Mouse (Mus musculus) megakaryocyte, embryonic 14.5 days (primary cell): ENCODE data around the gene Kcne1. TPM values are rescaled to one million over a fixed set of nuclear protein-coding genes. Genes with fewer than 3 reads are reported as not detected.

ENCODE experiments used
- H3K27me3 ChIP-seq: replicated peaks from 2 replicates; pipeline ENCODE3; 2012; ENCODE audit warnings: inconsistent platforms
- H3K36me3 ChIP-seq: replicated peaks from 2 replicates; pipeline ENCODE3; 2012; ENCODE audit warnings: low read length, inconsistent platforms, mixed read lengths
- H3K4me1 ChIP-seq: 2 replicates; pipeline ENCODE4 v1.6.1; 2012; ENCODE audit warnings: inconsistent platforms
- H3K4me3 ChIP-seq: replicated peaks from 2 replicates; pipeline ENCODE3; 2012; ENCODE audit warnings: moderate library complexity, mild to moderate bottlenecking, inconsistent platforms
- H3K9me3 ChIP-seq: 2 replicates; pipeline ENCODE4 v1.6.1; 2012; ENCODE audit warnings: inconsistent platforms
- FLI1 ChIP-seq: IDR thresholded peaks from 2 replicates; pipeline ENCODE4 v1.6.1; 2012; ENCODE audit warnings: low read length, inconsistent platforms, mixed read lengths
- GATA1 ChIP-seq: IDR thresholded peaks from 3 replicates; pipeline ENCODE4 v1.6.1; 2012; ENCODE audit warnings: mixed read lengths, low read length, inconsistent platforms, borderline replicate concordance
- polyA plus RNA-seq: library from polyadenylated mRNA; stranded (reverse); fragments of >175 nt; gene quantifications from 2 replicates; pipeline ENCODE4 v1.2.3, GENCODE M21; 2012; ENCODE audit warnings: low replicate concordance; ENCODE audit not compliant: insufficient read depth

The Kcne1 gene
- polyA plus RNA-seq, 1 experiment = 0.02 TPM

DNA sequence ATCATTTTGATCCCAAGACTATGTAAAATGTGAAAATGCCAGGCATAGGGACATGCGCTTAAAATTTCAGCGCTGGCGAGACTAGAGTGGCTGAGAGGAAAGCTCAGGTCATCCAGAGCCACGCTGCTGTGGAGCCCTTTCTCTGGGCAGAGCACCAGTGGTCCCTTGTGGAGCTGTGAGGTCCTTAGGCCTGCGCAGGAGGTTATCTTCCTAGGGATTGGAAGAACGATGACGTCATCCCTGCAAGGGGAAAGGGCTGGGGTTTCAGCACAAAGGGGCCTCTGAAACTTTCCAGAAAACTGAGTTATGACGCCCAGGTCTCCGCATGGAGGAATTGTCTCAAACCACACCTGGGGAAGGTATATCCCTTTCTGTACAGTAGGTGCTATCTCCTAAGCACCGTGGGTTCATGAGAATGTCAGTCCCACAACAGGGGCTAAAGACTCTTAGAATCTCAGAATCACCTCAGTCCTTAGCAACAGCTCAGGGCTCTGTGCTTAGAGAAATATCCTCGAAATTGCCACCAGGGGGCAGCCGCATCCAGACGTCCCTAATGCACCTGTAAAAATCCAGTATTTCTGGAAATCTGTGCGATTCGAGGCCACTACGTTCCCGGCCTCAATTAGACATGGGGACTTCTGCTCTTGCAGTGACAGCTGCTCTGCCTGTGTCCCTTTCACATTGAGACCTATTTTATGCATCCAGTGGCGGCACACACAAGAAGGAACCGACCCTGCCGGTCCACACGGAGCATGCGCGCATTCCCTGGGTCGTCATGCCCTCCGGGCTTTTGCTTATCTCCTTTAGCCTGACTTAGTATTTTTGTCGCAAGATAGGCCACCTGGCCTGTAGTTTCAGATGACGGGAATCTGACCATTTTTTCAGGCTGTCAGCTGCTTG is 18.4 kb downstream of the Kcne1 start:
- H3K27me3 ChIP-seq = peaks cover 27% of the 10 kb centered on the region
- TF ChIP-seq FLI1 (no peak), GATA1 (no peak)
- H3K4me1 ChIP-seq = peaks cover 39% of the 10 kb centered on the region

DNA sequence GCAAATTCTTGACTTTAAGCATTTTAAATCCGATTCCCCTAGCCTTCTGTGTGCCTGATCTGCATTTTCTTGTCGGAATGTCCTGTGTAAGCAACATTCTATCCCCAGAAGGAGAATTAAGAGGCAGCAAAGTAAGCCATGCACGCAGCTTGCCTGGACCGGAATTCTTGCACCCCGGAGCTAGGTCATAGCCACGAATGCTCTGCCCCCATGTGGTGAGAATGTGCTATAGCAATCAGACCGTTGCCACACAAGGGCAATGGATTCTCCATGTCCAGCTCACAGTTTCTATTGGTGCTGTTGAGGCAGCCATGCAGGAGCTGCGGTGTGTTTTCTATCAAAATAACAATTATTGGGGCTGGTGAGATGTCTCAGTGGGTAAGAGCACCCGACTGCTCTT is 23.0 kb downstream of the Kcne1 start:
- TF ChIP-seq FLI1 (no peak), GATA1 (no peak)
- Histone ChIP-seq H3K9me3 (no peaks in the 10 kb centered on the region), H3K36me3 (no peaks in the 10 kb centered on the region), H3K4me3 (peak overlapping the region; percentile 5), H3K27me3 (peaks cover 53% of the 10 kb centered on the region), H3K4me1 (peaks cover 21% of the 10 kb centered on the region)

More for the DNA sequence above, 18.4 kb downstream of the Kcne1 start:
- no peaks in the 10 kb centered on the region for H3K9me3 ChIP-seq
- H3K36me3 ChIP-seq = no peaks in the 10 kb centered on the region
- H3K4me3 ChIP-seq = peak overlapping the region; percentile 81

DNA sequence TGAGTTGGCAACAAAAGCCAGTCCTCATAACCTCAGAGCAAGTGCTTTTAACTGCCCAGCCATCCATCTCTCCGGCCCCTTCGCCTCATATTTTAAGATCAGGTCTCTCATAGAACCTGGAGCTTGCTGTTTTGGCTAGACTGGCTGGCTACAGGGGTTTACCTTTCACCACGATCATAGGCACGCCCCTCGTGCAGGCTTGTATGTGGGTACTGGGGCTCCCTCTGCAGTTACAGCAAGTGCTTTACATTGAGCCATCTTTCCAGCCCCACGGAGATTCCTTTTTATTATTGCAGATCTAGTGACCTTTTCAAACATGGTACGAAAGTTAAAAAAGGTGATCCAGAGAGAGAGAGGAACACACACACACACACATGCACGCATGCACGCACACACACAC is 24.7 kb downstream of the Kcne1 start:
- TF ChIP-seq GATA1 (no peak), FLI1 (no peak)
- Histone ChIP-seq H3K4me3 (no peak overlapping the region), H3K9me3 (no peaks in the 10 kb centered on the region), H3K36me3 (no peaks in the 10 kb centered on the region), H3K4me1 (peaks cover 23% of the 10 kb centered on the region), H3K27me3 (peaks cover 45% of the 10 kb centered on the region)

DNA sequence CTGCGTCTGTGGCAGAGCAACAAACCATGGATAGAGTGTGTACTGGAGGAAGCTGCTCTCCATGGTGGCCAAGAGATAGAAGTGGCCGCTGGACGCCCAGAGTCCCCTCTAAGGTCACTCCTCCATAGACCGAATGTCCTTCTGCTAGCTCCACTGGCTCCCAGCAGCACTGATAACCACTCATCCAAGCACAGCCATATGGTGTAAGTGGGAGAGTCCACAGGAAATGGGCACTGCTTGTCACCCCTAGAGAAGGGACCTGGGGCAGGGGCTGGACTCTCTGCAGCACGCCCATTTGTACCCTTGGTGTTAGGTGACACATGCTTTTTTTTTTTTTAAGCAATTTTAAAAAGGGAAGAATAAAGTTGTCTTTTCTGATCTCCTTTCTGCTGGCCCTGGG is 28.3 kb downstream of the Kcne1 start:
- Histone ChIP-seq H3K4me3 (no peak overlapping the region), H3K4me1 (peaks cover 16% of the 10 kb centered on the region), H3K27me3 (peaks cover 62% of the 10 kb centered on the region), H3K9me3 (no peaks in the 10 kb centered on the region), H3K36me3 (no peaks in the 10 kb centered on the region)
- TF ChIP-seq FLI1 (no peak), GATA1 (no peak)

DNA sequence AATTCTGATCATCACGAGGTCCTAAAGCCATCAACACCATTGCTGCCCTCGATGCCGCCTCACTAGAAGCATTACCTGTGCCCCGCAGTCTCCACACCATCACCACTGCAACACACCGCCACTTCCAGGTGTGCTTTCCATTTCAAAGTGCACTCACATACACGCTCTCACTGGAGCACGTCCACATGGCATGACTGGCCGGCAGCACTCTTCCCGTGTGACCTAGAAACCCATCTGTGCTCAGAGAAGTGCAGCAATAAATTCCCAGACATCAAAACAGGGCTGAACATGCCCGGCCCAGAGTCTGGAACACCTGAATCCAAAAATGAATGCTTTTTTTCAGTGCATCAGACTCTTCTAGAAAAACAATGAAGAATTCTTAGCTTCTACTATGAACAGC is 31.4 kb downstream of the Kcne1 start:
- no peak overlapping the region for H3K4me3 ChIP-seq
- H3K36me3 ChIP-seq = no peaks in the 10 kb centered on the region
- H3K27me3 ChIP-seq = peaks cover 58% of the 10 kb centered on the region
- TF ChIP-seq GATA1 (no peak), FLI1 (no peak)
- H3K9me3 ChIP-seq = no peaks in the 10 kb centered on the region
- peaks cover 16% of the 10 kb centered on the region for H3K4me1 ChIP-seq

DNA sequence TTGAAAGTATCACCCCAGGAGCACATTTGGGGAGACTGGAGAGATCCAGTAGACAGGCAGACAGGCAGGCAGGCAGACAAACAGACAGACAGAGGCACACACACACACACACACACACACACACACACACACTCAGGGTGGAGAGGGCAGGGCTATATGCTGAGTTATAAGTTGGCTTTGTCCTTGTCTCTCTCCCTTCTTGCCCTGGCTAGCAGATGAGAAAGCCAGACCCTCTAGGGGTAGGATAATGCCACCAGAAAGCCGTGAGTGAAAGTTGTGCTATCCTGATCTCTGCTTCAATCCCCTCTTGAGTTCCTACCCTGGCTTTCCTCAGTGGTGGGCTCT is 34.2 kb downstream of the Kcne1 start:
- Histone ChIP-seq H3K4me1 (peaks cover 4% of the 10 kb centered on the region), H3K9me3 (no peaks in the 10 kb centered on the region), H3K36me3 (no peaks in the 10 kb centered on the region), H3K27me3 (peaks cover 66% of the 10 kb centered on the region), H3K4me3 (no peak overlapping the region)
- TF ChIP-seq GATA1 (no peak), FLI1 (no peak)

DNA sequence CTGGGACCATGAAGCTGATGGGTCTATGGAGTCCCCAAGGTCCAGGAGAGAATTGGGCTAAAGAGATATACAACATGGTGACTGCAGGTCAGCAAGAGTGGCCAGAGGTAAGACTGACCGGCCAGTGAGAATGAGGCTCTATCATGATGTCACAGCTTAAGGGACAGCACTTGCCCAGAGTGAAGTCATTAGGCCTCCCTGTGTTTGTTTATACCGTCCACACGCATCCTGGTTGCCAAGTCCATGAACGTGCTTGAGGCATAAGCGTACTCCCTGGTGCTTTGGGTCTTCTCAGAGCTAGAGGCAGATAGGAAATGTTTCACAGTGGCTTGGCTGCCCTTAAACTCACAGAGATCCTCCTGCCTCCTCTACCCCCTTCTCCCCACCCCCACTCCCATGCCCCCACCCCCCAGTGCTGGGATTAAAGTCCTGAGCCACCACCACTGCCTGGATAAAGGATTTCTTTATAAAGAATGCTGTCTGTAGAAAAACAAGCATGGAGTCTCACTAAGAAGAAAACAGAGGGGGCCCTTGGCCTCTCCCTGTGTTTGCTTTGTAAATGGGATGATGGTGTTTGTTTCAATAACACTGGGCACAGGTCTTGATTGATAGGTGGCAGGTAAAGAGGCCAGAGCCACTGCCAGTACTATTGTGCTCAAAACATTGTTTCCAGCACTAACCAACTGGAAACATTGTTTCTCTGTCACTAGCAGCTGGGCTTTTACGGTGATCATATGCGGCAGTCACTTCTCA is 34.8 kb downstream of the Kcne1 start:
- no peaks in the 10 kb centered on the region for H3K36me3 ChIP-seq
- peaks cover 64% of the 10 kb centered on the region for H3K27me3 ChIP-seq
- no peaks in the 10 kb centered on the region for H3K9me3 ChIP-seq
- H3K4me3 ChIP-seq = no peak overlapping the region
- TF ChIP-seq FLI1 (no peak), GATA1 (no peak)
- peaks cover 6% of the 10 kb centered on the region for H3K4me1 ChIP-seq

DNA sequence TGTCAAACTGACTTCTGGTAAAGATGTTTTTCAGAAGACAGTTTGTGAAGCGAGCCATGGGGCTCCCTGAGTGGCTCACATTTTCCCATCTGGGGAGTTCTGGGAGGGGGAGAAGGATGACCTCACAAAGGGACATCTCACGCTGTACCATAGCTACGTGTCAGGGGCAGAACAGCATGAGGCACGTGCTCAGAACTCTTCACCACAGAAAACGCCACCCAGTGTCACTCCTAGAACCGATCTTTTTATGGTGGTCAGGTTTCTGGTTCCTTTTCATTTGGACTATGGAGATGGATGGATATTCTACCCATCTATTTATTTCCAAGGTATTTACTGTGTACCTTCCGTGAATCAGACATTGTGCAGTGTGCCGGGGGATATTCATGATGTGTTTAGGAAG is 37.9 kb downstream of the Kcne1 start, which contains the start of gene Fam243:
Fam243 (minus strand) TSS at position 101 of the 400 bp plus-strand sequence.
- TF ChIP-seq FLI1 (no peak), GATA1 (no peak)

DNA sequence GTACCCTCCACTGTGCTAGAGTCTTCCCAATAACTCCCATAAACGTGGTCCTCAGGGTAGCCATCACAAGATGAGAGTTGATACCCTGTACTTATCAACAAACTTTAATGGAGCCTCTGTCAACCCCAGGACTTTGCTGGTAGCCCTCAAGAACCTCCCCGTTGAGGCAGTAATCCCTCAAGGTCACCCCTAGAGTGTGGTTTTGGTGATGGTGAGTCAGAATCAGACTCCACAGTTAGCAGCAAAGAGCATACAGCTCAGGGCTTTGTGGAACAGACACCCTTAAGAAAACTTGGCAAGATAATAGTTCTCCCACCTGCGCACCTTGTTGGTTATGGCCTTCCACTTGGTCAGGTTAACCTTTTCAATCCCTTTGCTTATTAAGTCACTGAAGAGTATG is 38.9 kb downstream of the Kcne1 start:
- H3K9me3 ChIP-seq = peaks cover 14% of the 10 kb centered on the region
- H3K36me3 ChIP-seq = peaks cover 21% of the 10 kb centered on the region
- H3K4me1 ChIP-seq = peaks cover 11% of the 10 kb centered on the region
- H3K4me3 ChIP-seq = no peak overlapping the region
- peaks cover 52% of the 10 kb centered on the region for H3K27me3 ChIP-seq
- TF ChIP-seq FLI1 = no peak
- no peak for TF ChIP-seq GATA1

More for the DNA sequence above, 37.9 kb downstream of the Kcne1 start, which contains the start of gene Fam243:
- Histone ChIP-seq H3K36me3 (peaks cover 17% of the 10 kb centered on the region), H3K9me3 (peaks cover 14% of the 10 kb centered on the region), H3K27me3 (peaks cover 54% of the 10 kb centered on the region), H3K4me3 (no peak within 1 kb of the TSS), H3K4me1 (peaks cover 10% of the 10 kb centered on the region)
